Mouse (Mus musculus) heart, embryonic 14.5 days (tissue): Measurements from ENCODE around the gene Sh3rf1. TPM values are rescaled to one million over a fixed set of nuclear protein-coding genes. Genes with fewer than 3 reads are reported as not detected.

ENCODE experiments used
- ATAC-seq: fragments of 200-750 bp; cut with Nextera tagmentation; 2 replicates; pipeline ENCODE4 v1.8.0; 2017; ENCODE audit warnings: low read depth, moderate TSS enrichment; ENCODE audit not compliant: insufficient number of reproducible peaks, insufficient read depth, low FRiP score
- H3K27ac ChIP-seq, 2 experiments: fragments of 200-500 bp in 1 of 2; fragments of 300-500 bp in 1 of 2; sonication (generic) in 1 of 2; replicated peaks in 1 of 2; 2 replicates each; pipeline ENCODE4 v1.5.1; 2012 to 2014; ENCODE audit warnings: low read depth in 2 of 2, low read length in 2 of 2, control low read depth in 1 of 2, mild to moderate bottlenecking in 1 of 2, mixed read lengths in 1 of 2; ENCODE audit not compliant: control insufficient read depth in 1 of 2, insufficient read depth in 1 of 2
- H3K27me3 ChIP-seq: fragments of 300-500 bp; sonication (generic); 2 replicates; pipeline ENCODE4 v1.6.1; 2014; ENCODE audit warnings: mild to moderate bottlenecking, low read length, control low read depth; ENCODE audit not compliant: control insufficient read depth, insufficient read depth
- H3K36me3 ChIP-seq: fragments of 300-500 bp; sonication (generic); 2 replicates; pipeline ENCODE4 v1.6.1; 2014; ENCODE audit warnings: mild to moderate bottlenecking, control low read depth, low read length, mixed read lengths; ENCODE audit not compliant: control insufficient read depth, insufficient read depth
- H3K4me1 ChIP-seq, 2 experiments: fragments of 200-500 bp in 1 of 2; fragments of 300-500 bp in 1 of 2; sonication (generic) in 1 of 2; 2 replicates each; pipeline ENCODE4 v1.6.1; 2012 to 2014; ENCODE audit warnings: low read length in 2 of 2, control low read depth in 1 of 2, mixed read lengths in 1 of 2; ENCODE audit not compliant: control insufficient read depth in 2 of 2, insufficient read depth in 2 of 2
- H3K4me2 ChIP-seq: fragments of 300-500 bp; sonication (generic); 2 replicates; pipeline ENCODE4 v1.6.1; 2014; ENCODE audit warnings: mild to moderate bottlenecking, low read length
- H3K4me3 ChIP-seq, 2 experiments: fragments of 200-500 bp in 1 of 2; fragments of 300-500 bp in 1 of 2; sonication (generic) in 1 of 2; 2 replicates each; pipeline ENCODE4 v1.5.1; 2012 to 2014; ENCODE audit warnings: low read length in 2 of 2, mild to moderate bottlenecking in 2 of 2, control low read depth in 1 of 2, low read depth in 1 of 2, moderate library complexity in 1 of 2; ENCODE audit not compliant: control insufficient read depth in 1 of 2, insufficient read depth in 1 of 2
- H3K9ac ChIP-seq: fragments of 300-500 bp; sonication (generic); 2 replicates; pipeline ENCODE4 v1.6.1; 2014; ENCODE audit warnings: mild to moderate bottlenecking, low read length
- H3K9me3 ChIP-seq: fragments of 300-500 bp; sonication (generic); 2 replicates; pipeline ENCODE4 v1.6.1; 2016; ENCODE audit warnings: low read length, control low read depth; ENCODE audit not compliant: control insufficient read depth
- WGBS: fragments of 180-500 bp; shearing (Covaris S2); extraction: QIAGEN DNeasy Blood & Tissue Kit; methylation state at CpG from one replicate; pipeline ENCODE4 v1.1.7; 2014; 5-methylcytosine and 5-hydroxymethylcytosine counted together
- polyA plus RNA-seq: library from polyadenylated mRNA; unstranded; fragments of >200 nt; fragmentation: Nextera tagmentation; extraction: Ambion mirVana; gene quantifications from 2 replicates; pipeline ENCODE4 v1.2.1, GENCODE M21; 2014

Gene Sh3rf1
- polyA plus RNA-seq, 1 experiment from 2014 or later: 4.9 TPM

GRCm38 (mm10) chr8:61420166-61420565 is 196.5 kb downstream of the Sh3rf1 start:
- H3K9me3 ChIP-seq: no peaks in the 10 kb centered on the region
- no peaks in the 10 kb centered on the region for H3K27me3 ChIP-seq
- peaks cover 0 to 2% of the 10 kb centered on the region in 2 experiments; a peak in 1 of 4 replicates for H3K4me1 ChIP-seq
- no peak overlapping the region for H3K27ac ChIP-seq
- peak; percentile 90 for ATAC-seq
- no peak overlapping the region for H3K4me2 ChIP-seq
- H3K4me3 ChIP-seq: no peak overlapping the region
- H3K36me3 ChIP-seq: no peaks in the 10 kb centered on the region
- H3K9ac ChIP-seq: no peak overlapping the region
- 14% methylated on average over 6 of the region's 6 CpGs for WGBS

GRCm38 (mm10) chr8:61421606-61422005 is 197.9 kb downstream of the Sh3rf1 start:
- no peaks in the 10 kb centered on the region for H3K27me3 ChIP-seq
- H3K4me3 ChIP-seq: no peak overlapping the region
- H3K9ac ChIP-seq: no peak overlapping the region
- peaks cover 0 to 2% of the 10 kb centered on the region in 2 experiments; a peak in 1 of 4 replicates for H3K4me1 ChIP-seq
- ATAC-seq: no peak
- H3K36me3 ChIP-seq: no peaks in the 10 kb centered on the region
- no peak overlapping the region for H3K4me2 ChIP-seq
- 80% methylated on average over 11 of the region's 11 CpGs for WGBS
- H3K9me3 ChIP-seq: no peaks in the 10 kb centered on the region
- no peak overlapping the region for H3K27ac ChIP-seq

DNA sequence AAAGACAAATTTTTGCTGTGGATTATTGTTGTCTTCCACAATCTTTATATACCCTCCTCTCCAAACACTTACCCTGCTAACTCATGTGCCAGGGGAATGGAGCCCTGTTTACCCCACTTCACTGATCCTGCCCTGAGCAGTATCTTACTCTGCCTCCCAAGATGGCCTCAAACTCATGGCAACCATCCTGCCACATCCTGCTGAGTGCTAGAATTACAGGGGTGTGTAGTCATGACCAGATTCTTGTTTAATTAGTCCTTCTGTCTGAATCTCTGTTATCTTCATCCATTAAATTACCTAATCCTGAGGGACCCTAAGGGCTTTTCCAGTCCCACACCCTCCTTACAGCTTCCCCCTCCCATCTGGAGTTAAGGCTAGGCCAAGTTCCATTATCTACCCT is 201.5 kb downstream of the Sh3rf1 start:
- H3K4me3 ChIP-seq: no peak overlapping the region
- no peaks in the 10 kb centered on the region for H3K9me3 ChIP-seq
- H3K27ac ChIP-seq: no peak overlapping the region
- H3K4me1 ChIP-seq: peaks cover 0 to 2% of the 10 kb centered on the region in 2 experiments; a peak in 2 of 4 replicates
- ATAC-seq: no peak
- H3K4me2 ChIP-seq: no peak overlapping the region
- no peaks in the 10 kb centered on the region for H3K27me3 ChIP-seq
- no peak overlapping the region for H3K9ac ChIP-seq
- H3K36me3 ChIP-seq: no peaks in the 10 kb centered on the region

DNA sequence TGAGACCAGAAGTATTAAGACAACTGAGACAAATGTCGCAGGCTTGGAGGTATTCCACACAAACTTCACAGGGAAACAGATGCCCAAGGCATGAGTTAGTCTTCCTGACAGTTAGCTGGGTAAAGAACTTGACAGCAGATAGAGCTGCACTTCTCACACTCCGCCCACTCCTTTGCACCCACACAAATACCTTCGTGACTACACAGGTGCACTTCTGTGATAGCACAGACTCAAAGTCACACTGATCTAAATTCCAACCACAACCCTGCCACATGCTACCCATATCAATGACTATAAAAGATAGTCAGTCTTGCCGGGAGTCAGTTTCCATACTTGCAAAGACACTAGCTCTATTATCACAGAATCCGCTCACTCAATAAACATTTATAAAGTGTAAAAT is 202.4 kb downstream of the Sh3rf1 start:
- Histone ChIP-seq H3K9ac (no peak overlapping the region), H3K27me3 (no peaks in the 10 kb centered on the region), H3K36me3 (no peaks in the 10 kb centered on the region), H3K4me1 (peaks cover 0 to 2% of the 10 kb centered on the region in 2 experiments; a peak in 1 of 4 replicates), H3K4me2 (no peak overlapping the region), H3K4me3 (no peak overlapping the region), H3K27ac (no peak overlapping the region), H3K9me3 (no peaks in the 10 kb centered on the region)
- no peak for ATAC-seq
- 63% methylated on average over 5 of the region's 5 CpGs for WGBS

GRCm38 (mm10) chr8:61426671-61427070 is 203.0 kb downstream of the Sh3rf1 start:
- 55% methylated on average over 5 of the region's 5 CpGs for WGBS

DNA sequence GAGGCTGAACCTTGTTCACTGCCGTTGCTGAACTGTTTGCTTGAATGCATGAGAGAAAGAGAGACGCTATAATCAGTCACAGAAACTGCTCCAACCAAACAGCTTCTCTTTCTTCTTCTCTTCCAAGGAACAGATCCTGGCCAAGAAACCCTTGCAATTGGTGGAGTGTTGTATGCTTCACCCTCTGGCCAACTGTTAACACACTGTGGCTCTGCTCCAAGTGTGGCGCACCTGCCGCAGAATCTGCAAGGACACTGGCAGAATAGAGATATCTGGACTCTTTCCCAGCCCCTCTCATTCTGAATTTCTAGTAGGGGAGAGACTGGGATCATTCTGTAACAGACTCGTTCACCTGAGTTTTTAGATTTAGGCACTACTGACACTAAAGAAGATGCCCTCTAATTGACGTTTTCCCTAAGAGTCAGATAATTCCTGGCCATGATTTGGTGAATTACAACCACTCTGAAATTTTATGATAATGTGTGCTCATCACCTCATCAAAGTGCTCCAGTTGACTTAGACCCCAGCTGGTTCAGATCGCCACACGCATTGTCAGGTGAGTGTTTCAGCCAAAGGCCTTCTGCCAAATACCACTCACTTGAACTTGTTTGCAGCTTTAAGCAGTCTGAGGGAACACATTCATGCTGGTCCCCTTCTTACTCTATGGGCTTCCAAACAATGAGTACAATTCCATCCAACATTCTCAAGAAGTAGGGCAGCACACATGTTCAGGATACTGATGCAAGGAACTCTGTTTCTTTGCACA is 204.4 kb downstream of the Sh3rf1 start:
- Histone ChIP-seq H3K4me1 (peaks cover 0 to 2% of the 10 kb centered on the region in 2 experiments; a peak in 1 of 4 replicates), H3K27me3 (no peaks in the 10 kb centered on the region), H3K4me3 (no peak overlapping the region), H3K4me2 (no peak overlapping the region), H3K36me3 (no peaks in the 10 kb centered on the region), H3K9ac (no peak overlapping the region), H3K27ac (no peak overlapping the region), H3K9me3 (no peaks in the 10 kb centered on the region)
- no peak for ATAC-seq
- WGBS: 65% methylated on average over 8 of the region's 8 CpGs

More at GRCm38 (mm10) chr8:61426671-61427070, 203.0 kb downstream of the Sh3rf1 start:
- H3K4me1 ChIP-seq: peaks cover 0 to 2% of the 10 kb centered on the region in 2 experiments; a peak in 1 of 4 replicates
- no peaks in the 10 kb centered on the region for H3K27me3 ChIP-seq
- H3K4me2 ChIP-seq: no peak overlapping the region
- H3K9me3 ChIP-seq: no peaks in the 10 kb centered on the region
- H3K36me3 ChIP-seq: no peaks in the 10 kb centered on the region
- H3K27ac ChIP-seq: no peak overlapping the region
- H3K9ac ChIP-seq: no peak overlapping the region
- ATAC-seq: no peak
- no peak overlapping the region for H3K4me3 ChIP-seq

GRCm38 (mm10) chr8:61428821-61429482 is 205.3 kb downstream of the Sh3rf1 start:
- Histone ChIP-seq H3K9ac (no peak overlapping the region), H3K27me3 (no peaks in the 10 kb centered on the region), H3K36me3 (no peaks in the 10 kb centered on the region), H3K4me2 (no peak overlapping the region), H3K27ac (no peak overlapping the region), H3K4me3 (no peak overlapping the region), H3K9me3 (no peaks in the 10 kb centered on the region), H3K4me1 (peaks cover 0 to 2% of the 10 kb centered on the region in 2 experiments; a peak in 1 of 4 replicates)
- ATAC-seq: no peak
- 80% methylated on average over 4 of the region's 4 CpGs for WGBS
